Mouse (Mus musculus) G1E-ER4 (cell line): ENCODE measurements around the gene Lgmn. TPM values are rescaled to one million over a fixed set of nuclear protein-coding genes. Genes with fewer than 3 reads are reported as not detected.

Experiments used
- GATA1 ChIP-seq: IDR thresholded peaks from one replicate; pipeline ENCODE4 v1.8.0; 2012; ENCODE audit warnings: low read length, inconsistent platforms
- polyA plus RNA-seq: library from polyadenylated mRNA; stranded (reverse); fragments of >175 nt; gene quantifications from 2 replicates; pipeline ENCODE4 v1.2.3, GENCODE M21; 2012

Gene Lgmn
- polyA plus RNA-seq, 1 experiment = 2.7 TPM

DNA sequence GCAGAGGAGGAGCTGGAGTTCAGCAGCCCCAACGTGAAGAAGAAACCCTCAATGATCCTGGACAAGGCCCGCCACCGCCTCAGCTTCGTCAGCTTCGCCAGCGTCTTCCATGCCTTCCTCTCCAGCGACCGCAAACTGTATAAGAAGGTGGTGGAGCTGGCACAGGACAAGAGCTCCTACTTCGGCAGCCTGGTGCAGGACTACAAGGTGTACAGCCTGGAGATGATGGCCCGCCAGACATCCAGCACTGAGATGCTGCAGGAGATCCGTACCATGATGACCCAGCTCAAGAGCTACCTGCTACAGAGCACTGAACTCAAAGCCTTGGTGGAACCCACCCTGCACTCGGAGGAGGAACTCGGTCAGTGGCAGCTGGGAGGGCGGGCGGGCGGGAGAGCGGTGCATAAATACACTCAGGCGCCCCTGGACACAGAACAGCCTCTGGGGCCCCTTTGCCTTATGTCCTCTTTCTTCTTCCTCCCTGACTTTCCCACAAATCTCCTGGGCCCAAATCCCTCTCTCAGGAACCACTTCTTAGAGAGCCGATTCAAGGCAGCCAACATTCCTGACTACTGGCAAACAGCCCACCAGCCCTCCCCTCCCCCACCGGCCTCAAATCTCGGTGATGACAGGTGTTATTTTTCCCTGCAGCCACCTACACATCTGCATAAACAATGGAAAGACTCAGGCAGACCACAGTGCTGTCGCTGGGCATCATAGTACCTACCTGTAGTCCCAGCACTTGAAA lies 70.0 kb downstream of the Lgmn start:
- TF ChIP-seq GATA1 = no peak

DNA sequence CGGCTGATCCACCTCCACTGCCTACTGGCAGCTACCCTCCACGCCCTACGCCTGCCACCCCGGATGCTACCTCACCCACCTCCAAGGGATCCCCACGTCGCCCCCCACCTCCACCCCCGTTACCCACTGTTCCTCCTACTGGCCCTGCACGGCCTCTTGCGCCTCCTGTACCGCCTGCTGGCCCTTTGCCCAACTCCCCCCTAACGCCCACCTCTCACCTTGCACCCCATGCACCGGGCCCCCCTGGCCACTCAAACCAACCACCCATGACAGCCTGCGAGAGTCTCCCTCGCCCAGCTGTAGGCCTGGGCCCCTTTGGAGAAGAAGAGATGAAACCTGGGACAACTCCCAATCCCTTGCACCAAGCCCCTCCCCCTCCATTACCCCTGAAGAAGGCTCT lies 71.1 kb downstream of the Lgmn start:
- no peak for TF ChIP-seq GATA1

DNA sequence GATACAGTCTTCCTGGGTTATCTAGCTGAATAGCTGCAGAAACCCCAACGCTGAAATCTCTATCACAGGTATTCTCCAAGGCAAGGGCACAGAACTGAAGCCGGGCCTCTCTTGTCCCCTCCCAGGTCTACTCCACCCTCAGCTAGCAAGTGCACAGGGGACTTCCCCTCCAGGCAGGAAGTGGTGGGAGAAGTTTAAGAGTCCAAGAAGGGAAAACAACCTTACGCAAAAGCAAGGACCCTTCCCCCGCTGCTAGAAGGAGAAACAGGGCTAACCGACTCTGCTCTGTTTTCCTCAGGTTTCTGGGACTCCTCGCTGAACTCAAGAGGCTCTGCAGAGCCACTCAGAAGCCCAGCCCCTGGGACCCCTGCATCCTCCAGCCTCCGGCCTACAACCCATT lies 71.5 kb downstream of the Lgmn start:
- TF ChIP-seq GATA1 = no peak

DNA sequence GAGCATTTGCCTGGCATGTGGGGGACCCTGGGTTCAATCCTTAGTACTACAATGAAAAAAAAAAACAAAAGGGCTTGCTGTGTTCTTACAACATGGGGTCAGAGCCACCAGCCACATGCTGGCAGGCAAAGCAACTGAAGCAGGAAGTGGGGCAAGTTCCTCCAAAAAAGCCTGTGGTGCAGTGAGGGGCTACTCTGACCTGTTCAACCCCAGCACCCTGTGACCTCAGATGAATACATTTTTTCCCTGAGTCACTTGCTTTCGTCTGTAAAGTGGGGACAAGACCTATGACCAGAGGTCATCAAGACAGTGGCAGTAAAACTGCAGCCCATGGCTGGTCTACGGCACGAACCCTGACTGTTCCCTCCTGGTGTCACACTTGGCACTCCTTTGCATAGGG lies 72.5 kb downstream of the Lgmn start:
- no peak for TF ChIP-seq GATA1

DNA sequence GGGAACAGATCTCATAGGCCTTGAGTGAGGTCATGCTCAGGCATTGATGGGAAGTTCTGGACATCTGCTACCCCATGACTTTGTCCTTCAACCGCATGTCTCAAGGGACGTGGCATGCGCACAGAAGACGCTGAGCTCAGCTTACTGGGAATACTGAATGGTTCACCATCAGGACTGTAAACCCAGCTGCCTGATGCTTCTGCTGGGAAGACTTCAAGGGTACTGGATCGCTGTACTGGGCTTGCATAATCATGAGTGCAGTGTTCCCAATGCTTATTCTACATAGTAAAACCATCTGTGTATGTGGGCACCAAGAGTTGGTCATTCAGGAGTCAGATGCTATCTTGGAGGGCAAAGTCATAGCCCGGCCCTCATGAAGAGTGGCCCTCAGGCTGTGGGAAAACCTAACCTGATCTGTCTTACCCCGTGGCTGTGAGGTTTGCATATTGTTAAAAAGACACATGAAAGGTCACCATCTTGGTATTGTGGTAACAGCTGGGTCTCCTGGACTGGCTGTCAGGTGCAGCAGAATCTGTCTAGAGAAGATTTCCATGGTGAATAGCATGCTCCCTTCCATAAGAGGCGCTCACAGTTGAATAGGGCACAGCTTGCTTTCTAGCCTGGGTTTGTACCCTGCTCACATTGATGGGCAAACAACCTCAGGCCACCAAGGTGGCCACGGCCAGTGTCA lies 73.3 kb downstream of the Lgmn start:
- no peak for TF ChIP-seq GATA1

DNA sequence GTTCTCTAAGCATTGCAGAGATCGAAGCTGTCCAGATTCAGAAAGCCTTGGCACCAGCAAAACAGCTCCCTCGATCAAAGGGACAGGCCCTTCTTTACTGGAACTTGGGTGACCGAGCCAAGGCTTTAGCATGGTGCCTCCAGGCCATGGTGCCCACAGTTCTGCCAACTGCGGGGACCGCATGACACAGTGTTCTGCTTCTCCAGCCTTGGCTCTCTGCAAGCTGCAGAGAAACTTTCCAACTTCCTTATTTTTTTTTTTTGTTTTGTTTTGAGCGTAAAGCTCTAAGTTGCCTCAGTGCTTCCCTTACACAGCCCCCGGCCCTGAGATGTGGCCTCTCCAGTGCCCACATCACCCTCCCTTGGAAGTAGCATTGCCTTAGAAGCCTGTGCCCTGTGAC lies 74.6 kb downstream of the Lgmn start:
- no peak for TF ChIP-seq GATA1

DNA sequence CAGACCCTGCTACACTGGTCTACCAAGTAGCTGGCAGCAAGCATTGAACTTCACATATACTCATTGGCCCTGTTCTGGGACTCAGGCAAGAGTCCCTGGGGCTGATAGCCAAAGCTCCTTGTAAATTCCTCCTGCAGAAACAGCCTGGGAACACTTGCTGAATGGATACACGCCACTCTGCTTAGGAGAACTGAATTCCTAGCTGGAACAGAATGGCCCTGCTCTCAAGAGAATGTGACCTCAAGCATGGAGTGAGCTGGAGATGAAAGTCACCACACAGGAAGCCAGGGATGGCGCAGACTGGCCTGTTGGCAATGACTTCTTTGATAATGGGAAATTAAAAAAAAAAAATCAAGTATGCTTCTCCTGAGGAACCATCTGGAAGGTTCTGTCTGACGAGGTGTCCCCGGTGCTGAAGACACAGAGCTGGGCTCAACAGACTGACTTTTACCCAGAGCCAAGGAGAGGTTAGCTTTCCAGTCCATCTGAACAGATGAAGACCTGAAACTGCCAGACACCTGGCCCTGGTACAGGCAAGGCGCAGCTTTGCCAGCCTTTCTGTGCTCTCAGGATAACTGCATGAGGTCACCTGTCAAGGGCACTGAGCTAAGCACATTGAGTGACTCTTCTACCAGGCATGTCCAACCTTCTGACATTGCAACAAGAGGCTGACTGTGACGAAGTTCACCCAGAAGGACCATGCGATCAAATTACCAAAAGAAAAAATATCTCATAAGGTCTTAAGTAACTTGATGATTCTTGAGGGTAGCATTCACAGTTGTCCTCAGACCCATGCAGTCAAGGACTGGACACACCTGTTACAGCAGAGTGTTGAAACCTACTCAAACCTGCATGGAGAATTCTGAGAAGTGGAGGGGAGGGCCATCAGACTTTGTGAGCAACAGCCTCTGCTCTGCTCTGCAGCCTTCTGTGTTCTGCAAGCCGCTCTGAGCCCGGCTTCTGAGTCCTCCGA lies 78.1 kb downstream of the Lgmn start:
- TF ChIP-seq GATA1 = no peak

DNA sequence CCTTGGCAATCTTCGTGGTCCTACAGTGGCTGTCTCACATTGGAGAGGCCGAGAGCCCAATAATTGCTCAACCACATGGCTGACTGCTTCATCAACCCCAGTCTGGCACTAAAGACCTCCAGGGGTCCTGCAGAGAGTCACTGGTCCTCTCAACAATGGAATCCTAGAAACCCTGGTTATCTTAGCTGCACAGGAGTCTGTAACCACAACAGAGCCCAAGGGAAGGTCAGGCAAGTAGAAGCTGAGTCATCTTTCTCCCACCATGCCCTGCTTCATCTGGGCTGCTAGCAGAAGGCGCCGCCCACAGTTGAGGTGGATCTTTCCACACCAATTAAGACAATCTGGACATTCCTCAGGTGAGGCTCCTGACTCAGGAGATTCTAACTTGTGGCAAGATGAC lies 80.2 kb downstream of the Lgmn start:
- TF ChIP-seq GATA1 = no peak

DNA sequence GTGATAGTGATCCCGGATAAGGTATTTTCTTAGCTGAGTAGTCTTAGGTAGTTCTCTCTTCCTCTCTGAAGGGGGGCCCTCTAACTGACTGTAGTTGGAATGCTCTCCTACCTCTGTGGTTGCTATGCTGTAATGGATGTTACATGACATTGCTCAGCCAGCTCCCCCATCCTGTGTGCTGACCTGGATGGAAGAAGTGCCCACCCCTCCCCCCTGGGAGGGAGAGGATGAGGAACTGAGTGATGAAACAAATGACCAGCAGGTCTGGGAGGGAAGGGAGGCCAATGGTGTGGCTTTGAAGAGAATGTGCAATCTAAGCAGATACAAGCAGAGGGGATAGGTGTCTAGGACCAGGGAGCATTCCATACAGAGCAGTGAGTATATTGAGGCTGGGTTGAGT lies 82.8 kb downstream of the Lgmn start:
- TF ChIP-seq GATA1 = no peak

DNA sequence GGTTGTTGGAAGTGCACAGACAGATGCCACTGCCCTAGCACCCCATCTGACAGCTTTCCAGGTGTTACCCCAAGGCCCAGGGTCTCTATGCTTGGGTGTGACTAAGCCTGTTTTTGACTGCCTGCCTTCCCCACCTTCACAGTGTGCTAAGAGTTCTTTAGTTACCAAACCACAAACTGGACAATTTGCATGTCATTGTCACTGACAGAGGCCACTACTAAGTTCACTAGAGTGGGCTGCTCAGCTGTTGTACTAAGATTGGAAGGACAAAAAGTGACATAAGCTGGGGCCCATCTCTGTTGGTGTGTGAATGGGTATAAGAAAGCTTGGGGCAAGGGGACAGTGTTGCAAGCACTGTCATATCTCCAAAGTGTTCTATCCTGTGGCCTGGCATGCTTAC lies 83.8 kb downstream of the Lgmn start:
- TF ChIP-seq GATA1 = no peak

DNA sequence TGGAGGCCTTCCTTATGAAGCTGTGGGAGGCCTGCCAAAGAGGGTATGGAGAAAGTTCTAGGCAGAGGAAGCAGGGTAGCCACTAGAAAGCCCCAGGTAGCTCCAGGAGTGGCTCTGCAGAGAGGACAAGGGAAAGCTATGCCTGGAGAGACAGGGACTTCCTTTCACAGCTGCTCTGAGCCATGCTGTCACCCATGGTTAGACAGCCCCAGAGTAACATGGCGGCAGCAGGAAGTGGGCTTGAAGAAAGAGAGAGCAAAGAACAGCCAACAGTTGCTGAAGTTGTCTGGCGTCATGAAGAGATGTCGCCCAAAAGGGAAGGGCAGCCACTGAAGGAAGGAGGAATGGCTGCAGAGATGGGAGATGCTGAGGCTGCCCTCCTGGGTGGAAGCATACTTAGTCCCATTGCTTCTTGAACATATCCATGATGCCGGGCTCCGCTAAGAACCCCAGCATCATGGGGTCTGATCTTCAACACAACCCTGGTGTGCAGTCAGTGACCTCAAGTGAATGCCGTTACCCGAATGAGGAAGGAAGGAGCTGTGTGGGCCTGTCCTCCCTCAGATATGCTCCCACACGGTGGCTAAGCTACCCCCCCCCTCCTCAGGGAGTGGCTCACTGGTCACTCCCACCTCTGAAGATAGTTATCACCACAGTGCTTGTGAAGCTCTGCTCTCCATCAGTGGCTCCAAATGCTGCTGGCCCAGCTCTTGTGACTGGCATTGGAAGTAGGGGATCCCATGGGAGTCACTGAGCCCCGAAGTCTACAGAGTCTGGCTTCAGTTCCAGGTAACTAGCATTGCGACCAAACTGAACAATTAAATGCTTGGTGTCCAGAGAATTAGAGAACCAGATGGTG lies 85.3 kb downstream of the Lgmn start:
- no peak for TF ChIP-seq GATA1

DNA sequence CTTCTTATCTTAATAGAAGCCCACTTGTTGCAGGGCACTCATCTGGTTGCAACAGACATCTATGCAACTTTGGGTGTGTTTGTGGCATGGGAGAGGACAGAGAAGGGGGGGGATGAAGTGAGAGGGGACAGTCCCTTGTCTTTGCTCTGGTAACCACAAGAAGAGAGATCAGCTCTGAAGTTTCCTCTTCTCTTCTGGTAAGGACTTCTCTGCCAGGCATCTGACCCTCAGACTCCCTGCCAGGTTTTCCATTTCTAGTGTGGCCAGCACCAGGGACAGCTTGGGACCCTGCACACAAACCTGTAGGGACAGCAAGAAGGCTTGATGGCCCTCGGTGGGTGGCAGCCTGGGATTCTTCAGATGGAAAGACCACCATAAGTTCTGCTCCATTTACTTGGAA lies 88.6 kb downstream of the Lgmn start:
- TF ChIP-seq GATA1 = no peak

DNA sequence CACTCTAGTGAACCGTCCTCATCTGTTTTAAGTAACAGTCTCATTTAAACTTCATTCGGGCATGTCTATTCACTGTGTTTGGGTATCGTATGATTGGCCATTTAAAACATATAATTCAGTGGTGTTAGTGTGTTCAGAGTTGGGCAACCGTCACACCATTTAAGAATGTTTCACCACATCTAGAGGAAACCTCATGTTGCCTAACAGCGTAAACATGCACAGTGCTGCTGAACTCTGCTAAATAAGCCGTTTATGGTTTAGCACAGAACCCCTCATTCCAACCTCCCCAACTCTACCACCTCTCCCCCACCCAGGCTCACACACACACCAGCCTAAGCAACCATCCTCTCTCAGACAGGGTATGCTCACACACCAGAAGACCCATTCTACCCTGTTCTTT lies 91.2 kb downstream of the Lgmn start:
- TF ChIP-seq GATA1 = no peak

DNA sequence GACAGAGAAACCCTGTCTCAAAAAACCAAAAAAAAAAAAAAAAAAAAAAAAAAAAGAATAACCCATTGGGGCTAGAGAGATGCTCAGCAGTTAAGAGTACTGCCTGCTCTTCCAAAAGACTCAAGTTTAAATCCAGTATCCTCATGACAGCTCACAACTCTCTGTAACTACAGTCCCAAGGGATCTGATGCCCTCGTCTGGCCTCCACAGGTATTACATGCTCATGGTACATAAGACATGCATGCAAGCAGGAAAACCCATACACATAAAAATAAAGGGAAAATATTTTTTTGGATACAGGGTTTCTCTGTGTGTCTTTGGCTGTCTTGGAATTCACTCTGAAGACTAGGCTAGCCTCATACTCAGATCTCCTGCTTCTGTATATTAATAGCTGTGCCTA lies 93.1 kb downstream of the Lgmn start:
- no peak for TF ChIP-seq GATA1
